Comparison of ENCODE assay signal across 13 mouse cellular contexts in genomic region chr12:32486729-32487128, GRCm38 (mm10).
DNase-seq lines count a peak whose midpoint lies in the region; ATAC-seq lines count a peak whose summit lies in the region.
"Had no signal": no experiment of that assay in that cellular context is flagged by ENCODE, and none has a peak within 500 bp of the region (broad histone marks: within the 10 kb centered on the region; RNA-seq: fewer than 3 reads in every experiment).

No protein-coding gene starts in this region.

- intact Hi-C loops in heart, postnatal 25 days (cut with DNase I): no loop called here

- no peaks in the 10 kb centered on the region for H3K4me1 ChIP-seq in heart, embryonic 11.5 days (ENCODE audit: control insufficient read depth, insufficient read depth, low read length)

- 26% methylated on average over 2 of the region's 2 CpGs for WGBS in heart, embryonic 11.5 days (ENCODE audit: insufficient replicate concordance)

- H3K4me2 ChIP-seq in heart, embryonic 11.5 days: no peak overlapping the region

- no peak overlapping the region for H3K27ac ChIP-seq in heart, embryonic 11.5 days (ENCODE audit: low read depth, low read length)
- H3K27ac ChIP-seq: heart, adult 2 months; layer of hippocampus, adult 2 months had no signal

- H3K36me3 ChIP-seq in heart, embryonic 11.5 days (ENCODE audit: control insufficient read depth, insufficient read depth, low read length): no peaks in the 10 kb centered on the region

- no peaks in the 10 kb centered on the region for H3K27me3 ChIP-seq in heart, embryonic 11.5 days (ENCODE audit: control insufficient read depth, insufficient read depth, low read length)

- 0 out of 2 replicates have a peak, but pooled peaks have one; percentile 42 for ATAC-seq in heart, embryonic 11.5 days (replicated peaks; ENCODE audit: insufficient number of reproducible peaks, low FRiP score, low TSS enrichment)
- ATAC-seq in megakaryocyte, adult 5-6 weeks (ENCODE audit: poor library complexity, severe bottlenecking): peak; percentile 75

- DNase-seq in heart, postnatal 25 days (ENCODE audit: low spot score): no peak
- DNase-seq in kidney, postnatal 4 days: peak; percentile 3 to 7
- DNase-seq in kidney, adult 9 months: no peak
- peak; percentile 45 to 59 for DNase-seq in thymus, postnatal 36 days
- DNase-seq in cerebellum, postnatal 14 days: no peak
- DNase-seq in right cerebral cortex, postnatal 36 days (ENCODE audit: low spot score in 2 of 2): no peak
- DNase-seq: cerebellum, adult 9-10 months; heart, adult 2 months; lung, postnatal 4 days; right cerebral cortex, postnatal 14 days had no signal

- H3K9ac ChIP-seq in heart, embryonic 11.5 days (ENCODE audit: low read depth, low read length): no peak overlapping the region

- H3K9me3 ChIP-seq in heart, embryonic 11.5 days (replicated peaks; ENCODE audit: control insufficient read depth, low read length): no peaks in the 10 kb centered on the region

- H3K4me3 ChIP-seq in heart, embryonic 11.5 days (ENCODE audit: low read depth, low read length): no peak overlapping the region
- H3K4me3 ChIP-seq: heart, adult 2 months; layer of hippocampus, adult 2 months had no signal

Comparison
In these comparisons a context has a peak if more than half of its experiments do, and no peak if none do; other contexts are left out.
1. DNase-seq: peak in kidney, postnatal 4 days (2 of 2) and thymus, postnatal 36 days (2 of 2); none in heart, postnatal 25 days (single experiment), kidney, adult 9 months (single experiment), cerebellum, postnatal 14 days (0 of 2) and right cerebral cortex, postnatal 36 days (0 of 2).